Mouse (Mus musculus): ENCODE measurements around the gene Taf8. TPM values are rescaled to one million over a fixed set of nuclear protein-coding genes. Genes with fewer than 3 reads are reported as not detected.
A peak's percentile ranks its signal among the peaks of the same experiment; 100 is the strongest.

Gene Taf8
- polyA plus RNA-seq, 1 experiment from 2014 or later: 16.2 TPM

DNA sequence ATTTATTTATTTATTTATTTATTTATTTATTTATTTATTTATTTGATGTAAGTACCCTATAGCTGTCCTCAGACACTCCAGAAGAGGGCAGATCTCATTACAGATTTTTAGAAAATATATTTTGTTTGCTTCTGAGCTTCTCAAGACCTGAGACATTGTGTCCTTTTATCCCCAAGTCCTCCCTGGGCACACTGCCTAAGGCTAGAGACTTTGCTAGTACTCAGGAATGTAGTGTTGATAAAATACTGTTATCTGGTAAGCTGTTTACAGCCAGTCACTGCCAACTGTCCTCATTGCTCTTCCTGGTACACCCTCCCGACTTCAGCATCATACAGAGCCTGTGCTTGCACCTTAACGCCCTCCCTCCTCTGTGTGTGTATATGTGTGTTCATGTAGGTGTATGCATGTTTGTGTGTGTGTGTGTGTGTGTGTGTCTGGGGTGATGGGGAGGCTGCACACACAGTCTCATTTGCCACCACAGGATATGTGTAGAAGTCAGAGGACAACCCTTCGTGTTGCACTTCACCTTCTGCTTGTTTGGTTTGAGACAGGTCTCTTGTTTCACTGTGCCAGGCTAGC lies 42.7 kb downstream of the Taf8 start:
- Histone ChIP-seq H3K36me3 (ENCODE audit: control insufficient read depth, insufficient read depth, low read length) (no peaks in the 10 kb centered on the region), H3K27me3 (ENCODE audit: control insufficient read depth, insufficient read depth, low read length) (no peaks in the 10 kb centered on the region; the same call in 1 of the 2 replicates), H3K4me1 (ENCODE audit: control insufficient read depth in 2 of 2, insufficient read depth in 2 of 2, low read length in 2 of 2) (peaks cover 28 to 41% of the 10 kb centered on the region in 2 experiments), H3K27ac (replicated peaks in 1 of 2; ENCODE audit: control insufficient read depth in 1 of 2, insufficient read depth in 1 of 2, low read depth in 2 of 2, low read length in 2 of 2) (no peak overlapping the region), H3K9ac (ENCODE audit: low read length) (no peak overlapping the region), H3K4me3 (ENCODE audit: control insufficient read depth in 1 of 2, insufficient read depth in 1 of 2, low read depth in 1 of 2, low read length in 2 of 2) (no peak overlapping the region), H3K9me3 (ENCODE audit: control insufficient read depth, low read length) (no peaks in the 10 kb centered on the region), H3K4me2 (ENCODE audit: low read length) (no peak overlapping the region)
- 45% methylated on average over 3 of the region's 3 CpGs for WGBS
- ATAC-seq (ENCODE audit: insufficient number of reproducible peaks, insufficient read depth, low FRiP score, low read depth): no peak

DNA sequence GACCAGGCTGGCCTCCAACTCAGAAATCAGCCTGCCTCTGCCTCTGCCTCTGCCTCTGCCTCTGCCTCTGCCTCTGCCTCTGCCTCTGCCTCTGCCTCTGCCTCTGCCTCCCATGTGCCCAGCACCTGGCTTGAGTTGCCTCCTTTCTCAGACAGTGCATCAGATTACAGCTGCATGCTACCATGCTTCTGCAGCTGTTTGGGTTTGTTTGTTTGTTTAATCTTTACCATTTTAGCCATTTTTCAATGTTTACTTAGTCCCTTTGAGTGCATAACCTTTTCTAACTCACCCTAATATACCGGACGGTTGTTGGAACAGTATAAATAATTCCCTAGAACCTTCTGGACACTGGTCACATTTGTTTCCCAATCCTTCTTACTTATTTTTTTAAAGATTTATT lies 43.2 kb downstream of the Taf8 start:
- Histone ChIP-seq H3K27ac (replicated peaks in 1 of 2; ENCODE audit: control insufficient read depth in 1 of 2, insufficient read depth in 1 of 2, low read depth in 2 of 2, low read length in 2 of 2) (no peak overlapping the region), H3K4me1 (ENCODE audit: control insufficient read depth in 2 of 2, insufficient read depth in 2 of 2, low read length in 2 of 2) (peaks cover 30 to 46% of the 10 kb centered on the region in 2 experiments), H3K9me3 (ENCODE audit: control insufficient read depth, low read length) (no peaks in the 10 kb centered on the region), H3K4me3 (ENCODE audit: control insufficient read depth in 1 of 2, insufficient read depth in 1 of 2, low read depth in 1 of 2, low read length in 2 of 2) (no peak overlapping the region), H3K36me3 (ENCODE audit: control insufficient read depth, insufficient read depth, low read length) (no peaks in the 10 kb centered on the region), H3K9ac (ENCODE audit: low read length) (no peak overlapping the region), H3K27me3 (ENCODE audit: control insufficient read depth, insufficient read depth, low read length) (no peaks in the 10 kb centered on the region), H3K4me2 (ENCODE audit: low read length) (no peak overlapping the region)
- ATAC-seq (ENCODE audit: insufficient number of reproducible peaks, insufficient read depth, low FRiP score, low read depth): no peak
- WGBS: 95% methylated on average over 2 of the region's 2 CpGs

DNA sequence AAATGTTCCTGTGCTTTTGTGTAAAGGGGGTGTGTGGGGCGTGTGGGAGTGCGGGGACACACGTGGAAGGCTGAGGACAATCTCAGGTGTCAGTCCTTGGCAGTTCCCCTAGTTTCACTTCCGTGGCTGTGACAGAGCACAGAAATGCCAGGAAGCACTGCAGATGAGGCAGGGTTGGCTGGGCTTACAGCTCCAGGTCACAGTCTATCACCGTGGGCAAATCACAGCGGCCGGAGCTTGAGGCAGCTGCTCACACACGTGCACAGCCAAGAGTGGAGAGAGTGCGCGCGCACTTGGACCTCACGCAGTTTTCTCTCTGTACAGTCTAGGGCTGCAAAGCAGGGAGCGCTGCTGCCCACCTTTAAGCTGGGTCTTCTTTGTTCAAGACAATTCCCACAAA lies 43.8 kb downstream of the Taf8 start:
- H3K4me2 ChIP-seq (ENCODE audit: low read length): no peak overlapping the region
- H3K27me3 ChIP-seq (ENCODE audit: control insufficient read depth, insufficient read depth, low read length): no peaks in the 10 kb centered on the region
- no peak for ATAC-seq (ENCODE audit: insufficient number of reproducible peaks, insufficient read depth, low FRiP score, low read depth)
- no peak overlapping the region for H3K9ac ChIP-seq (ENCODE audit: low read length)
- H3K36me3 ChIP-seq (ENCODE audit: control insufficient read depth, insufficient read depth, low read length): no peaks in the 10 kb centered on the region
- H3K4me1 ChIP-seq (ENCODE audit: control insufficient read depth in 2 of 2, insufficient read depth in 2 of 2, low read length in 2 of 2): peaks cover 34 to 50% of the 10 kb centered on the region in 2 experiments
- H3K27ac ChIP-seq (replicated peaks in 1 of 2; ENCODE audit: control insufficient read depth in 1 of 2, insufficient read depth in 1 of 2, low read depth in 2 of 2, low read length in 2 of 2): no peak overlapping the region
- H3K4me3 ChIP-seq (ENCODE audit: control insufficient read depth in 1 of 2, insufficient read depth in 1 of 2, low read depth in 1 of 2, low read length in 2 of 2): no peak overlapping the region
- 68% methylated on average over 13 of the region's 13 CpGs for WGBS
- H3K9me3 ChIP-seq (ENCODE audit: control insufficient read depth, low read length): no peaks in the 10 kb centered on the region

DNA sequence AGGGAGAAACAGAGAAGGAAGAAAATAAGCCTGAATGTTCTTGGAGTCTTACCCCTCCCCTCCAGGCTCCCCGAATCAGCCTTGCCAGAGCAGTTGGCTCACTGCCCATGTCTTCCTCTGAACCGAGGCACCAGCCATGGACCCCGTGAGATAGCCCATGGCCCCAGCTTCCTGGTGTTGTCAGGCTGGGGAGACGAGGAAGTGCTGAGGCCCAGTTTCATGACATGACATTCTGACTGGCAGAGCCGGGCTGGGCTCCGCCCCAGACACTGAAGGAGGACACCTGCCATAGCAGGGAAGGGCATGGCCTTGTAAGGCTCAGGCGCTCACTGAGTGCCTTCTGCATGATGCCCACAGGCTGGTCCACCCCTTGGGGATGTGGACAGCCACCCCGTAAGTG lies 47.4 kb downstream of the Taf8 start:
- Histone ChIP-seq H3K27ac (replicated peaks in 1 of 2; ENCODE audit: control insufficient read depth in 1 of 2, insufficient read depth in 1 of 2, low read depth in 2 of 2, low read length in 2 of 2) (peak overlapping the region in 1 of 2 experiments; percentile 35; a peak in 1 of 4 replicates), H3K9me3 (ENCODE audit: control insufficient read depth, low read length) (no peaks in the 10 kb centered on the region), H3K36me3 (ENCODE audit: control insufficient read depth, insufficient read depth, low read length) (no peaks in the 10 kb centered on the region), H3K4me3 (ENCODE audit: control insufficient read depth in 1 of 2, insufficient read depth in 1 of 2, low read depth in 1 of 2, low read length in 2 of 2) (no peak overlapping the region), H3K4me1 (ENCODE audit: control insufficient read depth in 2 of 2, insufficient read depth in 2 of 2, low read length in 2 of 2) (peaks cover 47 to 67% of the 10 kb centered on the region in 2 experiments), H3K27me3 (ENCODE audit: control insufficient read depth, insufficient read depth, low read length) (no peaks in the 10 kb centered on the region), H3K9ac (ENCODE audit: low read length) (no peak overlapping the region), H3K4me2 (ENCODE audit: low read length) (no peak overlapping the region)
- 36% methylated on average over 8 of the region's 8 CpGs for WGBS
- ATAC-seq (ENCODE audit: insufficient number of reproducible peaks, insufficient read depth, low FRiP score, low read depth): no peak

DNA sequence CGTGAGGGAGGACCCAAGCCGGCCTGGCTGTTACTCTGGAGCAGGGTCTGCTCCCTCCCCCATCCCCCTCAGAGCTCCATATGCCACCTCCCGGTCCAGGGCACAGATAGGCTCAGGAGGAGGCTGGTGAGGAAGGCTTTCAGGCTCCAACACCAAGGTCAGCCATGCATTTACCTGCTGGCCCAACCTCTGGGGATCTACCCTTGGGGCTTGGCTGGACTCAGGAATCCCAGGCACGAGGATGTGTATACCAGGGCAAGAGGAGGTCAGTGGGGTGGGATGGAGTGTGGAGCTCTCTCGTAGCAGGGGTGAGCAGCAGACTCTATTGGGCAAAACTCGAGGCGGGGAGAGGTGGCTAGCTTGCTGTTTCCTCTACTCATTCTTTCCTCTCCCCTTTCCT lies 49.2 kb downstream of the Taf8 start:
- Histone ChIP-seq H3K27me3 (ENCODE audit: control insufficient read depth, insufficient read depth, low read length) (no peaks in the 10 kb centered on the region), H3K9ac (ENCODE audit: low read length) (no peak overlapping the region), H3K4me1 (ENCODE audit: control insufficient read depth in 2 of 2, insufficient read depth in 2 of 2, low read length in 2 of 2) (peaks cover 59 to 80% of the 10 kb centered on the region in 2 experiments), H3K36me3 (ENCODE audit: control insufficient read depth, insufficient read depth, low read length) (no peaks in the 10 kb centered on the region), H3K9me3 (ENCODE audit: control insufficient read depth, low read length) (no peaks in the 10 kb centered on the region), H3K4me2 (ENCODE audit: low read length) (no peak overlapping the region), H3K4me3 (ENCODE audit: control insufficient read depth in 1 of 2, insufficient read depth in 1 of 2, low read depth in 1 of 2, low read length in 2 of 2) (no peak overlapping the region), H3K27ac (replicated peaks in 1 of 2; ENCODE audit: control insufficient read depth in 1 of 2, insufficient read depth in 1 of 2, low read depth in 2 of 2, low read length in 2 of 2) (peak overlapping the region; percentile 1 to 49; a peak in 2 of 4 replicates)
- no peak for ATAC-seq (ENCODE audit: insufficient number of reproducible peaks, insufficient read depth, low FRiP score, low read depth)
- 31% methylated on average over 7 of the region's 7 CpGs for WGBS

DNA sequence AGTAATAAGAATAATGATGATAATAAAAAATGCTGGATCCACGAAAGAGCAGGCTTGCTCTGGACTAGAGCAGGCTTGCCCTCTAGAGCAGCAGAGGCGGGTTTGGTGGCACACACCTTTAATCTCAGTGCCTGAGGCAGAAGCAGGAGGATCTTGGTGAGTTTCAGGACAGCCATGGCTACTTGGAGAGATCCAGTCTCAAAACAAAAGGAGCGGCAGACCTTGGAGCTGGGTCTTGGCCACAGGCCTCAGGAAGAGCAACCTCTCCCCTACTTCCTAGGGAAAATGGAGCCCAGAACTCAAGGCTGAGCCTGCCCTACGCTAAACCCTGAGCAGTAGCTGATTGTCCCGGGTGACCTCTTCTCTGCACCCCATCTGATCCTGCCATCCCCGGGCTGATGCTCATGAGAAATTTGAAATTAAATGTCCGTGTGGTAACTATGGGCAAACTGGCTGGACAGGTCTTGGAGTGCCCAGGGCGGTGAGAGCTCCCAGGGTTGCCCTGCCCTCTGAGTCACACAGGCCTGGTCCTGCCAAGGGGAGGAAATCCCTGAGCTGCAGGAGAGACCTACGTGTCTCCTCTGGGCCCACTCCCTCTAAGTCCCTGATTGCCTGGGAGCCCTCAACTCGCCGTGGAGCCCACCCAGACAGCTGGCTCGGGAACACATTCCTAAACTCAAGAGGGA lies 51.1 kb downstream of the Taf8 start:
- Histone ChIP-seq H3K9ac (ENCODE audit: low read length) (no peak overlapping the region), H3K4me3 (ENCODE audit: control insufficient read depth in 1 of 2, insufficient read depth in 1 of 2, low read depth in 1 of 2, low read length in 2 of 2) (no peak overlapping the region), H3K4me2 (ENCODE audit: low read length) (no peak overlapping the region), H3K9me3 (ENCODE audit: control insufficient read depth, low read length) (no peaks in the 10 kb centered on the region), H3K36me3 (ENCODE audit: control insufficient read depth, insufficient read depth, low read length) (no peaks in the 10 kb centered on the region), H3K27me3 (ENCODE audit: control insufficient read depth, insufficient read depth, low read length) (no peaks in the 10 kb centered on the region), H3K27ac (replicated peaks in 1 of 2; ENCODE audit: control insufficient read depth in 1 of 2, insufficient read depth in 1 of 2, low read depth in 2 of 2, low read length in 2 of 2) (peak overlapping the region; percentile 50 to 83), H3K4me1 (ENCODE audit: control insufficient read depth in 2 of 2, insufficient read depth in 2 of 2, low read length in 2 of 2) (peaks cover 64 to 87% of the 10 kb centered on the region in 2 experiments)
- WGBS: 57% methylated on average over 12 of the region's 12 CpGs
- no peak for ATAC-seq (ENCODE audit: insufficient number of reproducible peaks, insufficient read depth, low FRiP score, low read depth)

DNA sequence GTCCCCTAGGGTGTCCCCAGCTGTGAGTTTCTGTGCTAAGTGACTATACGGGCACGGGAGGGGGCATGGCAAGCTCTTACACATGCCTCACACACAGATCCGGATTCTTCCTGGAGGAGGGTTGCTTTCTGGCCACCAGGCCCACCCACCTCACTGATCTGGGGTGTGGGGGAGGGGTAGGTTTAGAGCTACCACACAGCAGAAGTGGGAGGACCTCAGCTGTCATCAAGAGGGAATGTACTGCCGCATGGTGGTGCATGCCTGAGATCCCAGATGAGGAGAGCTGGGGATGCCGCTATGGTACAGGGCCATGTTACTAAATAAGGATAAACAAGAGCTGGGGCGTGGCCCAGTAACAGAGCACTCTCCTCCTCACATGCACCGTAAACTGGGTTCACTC lies 51.9 kb downstream of the Taf8 start:
- Histone ChIP-seq H3K36me3 (ENCODE audit: control insufficient read depth, insufficient read depth, low read length) (no peaks in the 10 kb centered on the region), H3K9me3 (ENCODE audit: control insufficient read depth, low read length) (no peaks in the 10 kb centered on the region), H3K27ac (replicated peaks in 1 of 2; ENCODE audit: control insufficient read depth in 1 of 2, insufficient read depth in 1 of 2, low read depth in 2 of 2, low read length in 2 of 2) (peak overlapping the region; percentile 86 to 88), H3K27me3 (ENCODE audit: control insufficient read depth, insufficient read depth, low read length) (no peaks in the 10 kb centered on the region), H3K4me3 (ENCODE audit: control insufficient read depth in 1 of 2, insufficient read depth in 1 of 2, low read depth in 1 of 2, low read length in 2 of 2) (no peak overlapping the region), H3K4me2 (ENCODE audit: low read length) (no peak overlapping the region), H3K9ac (ENCODE audit: low read length) (peak overlapping the region; percentile 13; the same call in 1 of the 2 replicates), H3K4me1 (ENCODE audit: control insufficient read depth in 2 of 2, insufficient read depth in 2 of 2, low read length in 2 of 2) (peaks cover 67 to 87% of the 10 kb centered on the region in 2 experiments)
- peak; percentile 78 for ATAC-seq (ENCODE audit: insufficient number of reproducible peaks, insufficient read depth, low FRiP score, low read depth)
- WGBS: 17% methylated on average over 7 of the region's 7 CpGs
